Mouse (Mus musculus): Measurements from ENCODE around the gene Bloc1s1. TPM values are rescaled to one million over a fixed set of nuclear protein-coding genes. Genes with fewer than 3 reads are reported as not detected.

Bloc1s1 gene
- 54.9 TPM for total RNA-seq (2023)

DNA sequence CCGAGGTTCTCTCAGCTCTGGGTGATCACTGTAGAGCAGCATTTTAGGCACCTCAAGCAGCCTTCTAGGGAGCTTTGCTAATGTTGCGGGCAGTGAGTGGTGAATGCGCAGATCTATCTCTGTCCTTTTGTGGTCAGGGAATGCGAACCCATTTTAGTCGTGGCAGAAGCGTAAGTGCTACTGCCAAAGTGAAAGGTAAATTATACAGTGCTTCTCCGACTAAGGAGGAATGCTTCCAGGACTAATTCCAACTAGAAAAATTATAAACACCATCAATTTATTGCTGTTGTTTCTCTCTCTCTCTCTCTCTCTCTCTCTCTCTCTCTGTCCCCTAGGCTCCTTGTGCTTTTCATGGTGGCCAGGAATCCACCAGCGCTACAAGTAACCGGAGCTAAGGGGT lies at the start of gene Bloc1s1:
Gene Bloc1s1 (minus strand): TSS at position 101 of the 400 bp plus-strand sequence.

DNA sequence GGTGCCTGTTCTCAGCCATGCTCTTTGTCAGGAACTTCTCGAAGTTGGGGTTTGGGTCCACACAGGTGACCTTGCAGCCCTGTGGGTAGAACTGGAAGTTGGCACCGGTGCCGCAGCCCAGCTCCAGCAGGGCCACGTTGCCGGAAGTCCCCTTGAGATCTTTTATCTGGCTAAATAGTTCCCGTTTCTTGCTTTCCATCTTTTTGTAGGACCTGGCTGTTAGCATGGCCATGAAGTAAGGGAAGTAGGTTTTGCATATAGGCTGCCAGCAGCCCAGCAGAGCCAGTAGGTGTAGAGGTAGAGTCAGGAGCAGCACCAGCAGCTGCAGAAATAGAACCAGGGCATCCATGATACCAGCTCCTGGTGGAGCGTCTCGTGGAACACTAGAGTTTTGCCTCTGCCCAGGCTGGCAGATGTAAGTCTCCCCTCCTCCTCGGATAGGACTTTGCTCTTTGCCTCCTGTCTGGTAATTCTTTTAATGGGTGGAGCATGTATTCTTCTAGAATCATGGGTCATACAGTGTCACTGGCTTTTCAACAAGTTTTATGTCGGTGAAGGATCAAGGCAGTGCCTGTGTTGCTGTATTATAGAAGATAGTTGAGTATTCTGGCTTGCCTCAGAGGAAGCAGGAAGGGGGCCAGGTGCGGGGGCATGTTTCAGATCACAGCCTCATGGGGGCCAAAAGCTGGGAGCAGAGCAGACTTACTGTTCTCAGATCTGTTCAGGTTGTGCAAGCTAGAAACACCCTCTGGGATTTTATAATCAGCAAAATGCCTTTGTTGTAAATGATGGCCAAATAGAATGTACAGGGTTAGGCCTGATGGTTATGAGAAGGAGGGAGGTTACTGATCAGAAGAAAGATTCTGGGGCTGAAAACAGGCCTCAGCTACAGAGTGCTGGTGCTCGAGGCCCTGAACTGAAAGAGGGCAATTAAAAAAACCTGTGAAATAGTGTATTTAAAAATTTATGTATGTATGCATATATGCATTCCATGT lies 37.1 kb upstream of the Bloc1s1 start, which contains the start of gene Mettl7b:
Gene Mettl7b (minus strand): TSS at position 399 of the 995 bp plus-strand sequence.

DNA sequence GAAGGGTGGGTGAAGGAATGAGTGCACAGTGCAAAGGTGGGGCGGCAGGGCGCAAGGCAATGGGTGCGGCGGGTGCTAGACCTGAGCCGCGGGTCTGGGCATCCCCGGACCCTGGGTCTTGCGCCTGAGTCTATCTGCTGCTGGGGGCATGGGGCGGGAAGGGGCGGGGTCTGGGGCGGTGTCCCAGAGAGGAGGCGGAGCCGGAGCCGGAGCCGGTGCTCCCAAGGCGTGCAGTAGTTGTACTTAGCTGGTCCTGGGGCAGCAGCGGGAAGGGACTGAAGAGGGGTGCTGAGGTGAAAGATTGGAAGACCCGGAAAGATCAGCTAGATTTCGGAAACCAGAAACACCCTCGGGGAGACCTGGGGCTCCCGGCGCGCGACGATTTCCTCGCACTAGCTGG lies 9.7 kb upstream of the Bloc1s1 start, which contains the start of gene Itga7:
Gene Itga7 (plus strand): TSS at position 245 of the 400 bp plus-strand sequence.

DNA sequence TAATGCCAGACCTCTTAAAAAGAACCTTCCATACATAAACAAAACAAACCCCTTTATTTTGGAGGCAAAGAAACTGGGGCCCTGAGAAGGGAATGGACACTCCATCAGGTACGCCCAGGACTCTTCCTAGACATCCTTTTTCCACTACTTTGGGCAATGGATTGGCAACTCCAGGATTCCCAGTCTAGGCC lies 1.1 kb downstream of the Bloc1s1 start, which contains the start of gene Rdh5:
Gene Rdh5 (minus strand): TSS at position 67 of the 191 bp plus-strand sequence.

DNA sequence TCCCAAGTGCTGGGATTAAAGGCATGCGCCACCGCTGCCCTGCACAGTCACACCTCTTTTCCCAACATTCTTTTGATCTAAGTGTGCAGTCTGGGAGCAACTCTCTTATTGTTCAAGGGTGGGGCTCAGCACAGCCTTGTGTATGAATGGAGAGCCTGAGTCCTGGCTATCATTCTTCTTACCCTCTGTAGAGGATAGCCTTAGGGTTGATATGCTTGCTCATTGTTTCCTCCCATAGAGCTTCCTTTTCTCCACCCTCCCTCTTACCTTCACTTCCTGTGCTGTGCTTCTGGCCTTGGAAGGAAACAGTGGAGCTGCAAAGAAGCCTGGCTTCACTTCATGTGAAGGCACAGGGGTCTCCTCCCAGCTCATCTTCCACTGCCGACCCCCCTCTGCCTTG lies 23.1 kb downstream of the Bloc1s1 start, which contains the start of gene Cd63:
Gene Cd63 (plus strand): TSS at position 292 of the 400 bp plus-strand sequence.

DNA sequence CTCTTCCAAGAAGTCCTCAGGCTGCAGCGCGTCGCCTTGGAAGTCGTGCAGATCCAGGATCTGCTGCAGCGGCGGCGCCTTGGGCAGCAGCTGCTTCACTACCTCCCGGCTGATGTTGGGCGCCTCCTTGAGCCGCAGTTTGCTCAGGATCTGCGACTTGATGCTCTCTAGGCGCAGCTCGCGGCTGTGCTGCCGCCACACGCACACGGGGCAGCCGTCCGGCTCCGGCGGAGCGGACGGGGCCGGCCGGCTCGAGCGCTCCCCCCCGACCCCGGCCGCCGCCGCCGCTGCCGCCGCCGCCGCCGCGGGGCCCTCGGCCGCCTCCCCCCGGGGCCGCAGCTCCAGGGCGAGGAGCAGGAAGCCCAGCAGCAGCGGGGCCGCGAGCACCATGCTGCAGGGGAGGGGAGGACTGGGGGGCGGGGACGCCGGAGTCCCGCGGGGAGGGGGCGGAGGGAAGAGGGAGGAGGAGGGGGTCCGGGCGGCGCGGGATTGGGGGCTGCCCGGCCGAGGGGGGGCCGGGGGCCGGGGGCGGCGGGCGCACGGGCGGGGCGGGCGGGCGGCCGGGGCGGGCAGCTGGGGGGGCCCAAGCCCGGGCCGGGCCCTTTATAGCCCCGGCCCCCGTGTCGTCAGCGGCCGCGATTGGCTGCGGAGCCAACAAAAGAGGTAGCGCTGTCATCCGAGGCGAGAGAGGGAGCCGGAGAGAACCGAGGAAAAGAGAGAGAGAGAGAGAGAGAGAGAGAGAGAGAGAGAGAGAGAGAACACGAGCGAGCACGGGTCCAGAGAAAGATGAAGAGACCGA lies 32.3 kb downstream of the Bloc1s1 start, which contains the start of gene Gdf11:
Gene Gdf11 (minus strand): TSS at position 423 of the 799 bp plus-strand sequence.

Other genes with a start within 250 kb of the Bloc1s1 start
- gene Suox, start 250.0 kb downstream of the Bloc1s1 start, total RNA-seq (2023): 12.7 TPM
- 33.4 TPM for gene Rab5b, start 227.8 kb downstream of the Bloc1s1 start, total RNA-seq (2023)
- 0.53 TPM for gene Pmel, start 219.8 kb downstream of the Bloc1s1 start, total RNA-seq (2023)
- gene Cdk2, start 219.0 kb downstream of the Bloc1s1 start, total RNA-seq (2023): 33.1 TPM
- gene Dgka, start 179.2 kb downstream of the Bloc1s1 start, total RNA-seq (2023): 936 TPM
- gene Pym1, start 176.1 kb downstream of the Bloc1s1 start, total RNA-seq (2023): 69.8 TPM
- gene Mmp19, start 133.1 kb downstream of the Bloc1s1 start, total RNA-seq (2023): 0.83 TPM
- 64.0 TPM for gene Dnajc14, start 120.0 kb downstream of the Bloc1s1 start, total RNA-seq (2023)
- gene Tmem198b, start 119.7 kb downstream of the Bloc1s1 start, total RNA-seq (2023): 7.8 TPM
- gene Sarnp, start 106.7 kb downstream of the Bloc1s1 start, total RNA-seq (2023): 42.1 TPM
- 16.0 TPM for gene Ormdl2, start 102.4 kb downstream of the Bloc1s1 start, total RNA-seq (2023)
- gene Gdf11, start 32.3 kb downstream of the Bloc1s1 start, total RNA-seq (2023): 11.5 TPM
- gene Cd63, start 23.0 kb downstream of the Bloc1s1 start, total RNA-seq (2023): 2.3 TPM
- gene Rdh5, start 1.1 kb downstream of the Bloc1s1 start, total RNA-seq (2023): 12.7 TPM
- gene Itga7, start 9.8 kb upstream of the Bloc1s1 start, total RNA-seq (2023): 8.2 TPM
- gene Mettl7b, start 37.0 kb upstream of the Bloc1s1 start, total RNA-seq (2023): not detected
- 2.8 TPM for gene Olfr9, start 65.4 kb upstream of the Bloc1s1 start, total RNA-seq (2023)
- gene Olfr763, start 86.8 kb upstream of the Bloc1s1 start, total RNA-seq (2023): not detected
- gene Olfr764-ps1, start 115.9 kb upstream of the Bloc1s1 start, total RNA-seq (2023): not detected
- gene Olfr765, start 126.0 kb upstream of the Bloc1s1 start, total RNA-seq (2023): not detected
- not detected for gene Olfr766-ps1, start 144.9 kb upstream of the Bloc1s1 start, total RNA-seq (2023)
- gene Olfr767, start 158.9 kb upstream of the Bloc1s1 start, total RNA-seq (2023): not detected
- gene Olfr768, start 175.3 kb upstream of the Bloc1s1 start, total RNA-seq (2023): not detected
- not detected for gene Olfr769, start 193.8 kb upstream of the Bloc1s1 start, total RNA-seq (2023)
- not detected for gene Olfr770, start 215.0 kb upstream of the Bloc1s1 start, total RNA-seq (2023)
- not detected for gene Olfr771, start 240.7 kb upstream of the Bloc1s1 start, total RNA-seq (2023)

Data from CD4-positive naive resting alpha-beta T cell, adult 57 days (primary cell).